Mouse (Mus musculus) ES-Bruce4 (cell line): ENCODE results near the gene Ccdc157.

ENCODE experiments used
- CTCF ChIP-seq: IDR thresholded peaks from one replicate; pipeline ENCODE4 v1.8.1; 2011; ENCODE audit warnings: low read depth, low read length
- POLR2A ChIP-seq: IDR thresholded peaks from one replicate; pipeline ENCODE4 v1.8.1; 2011; ENCODE audit warnings: low read length; ENCODE audit not compliant: insufficient read depth

DNA sequence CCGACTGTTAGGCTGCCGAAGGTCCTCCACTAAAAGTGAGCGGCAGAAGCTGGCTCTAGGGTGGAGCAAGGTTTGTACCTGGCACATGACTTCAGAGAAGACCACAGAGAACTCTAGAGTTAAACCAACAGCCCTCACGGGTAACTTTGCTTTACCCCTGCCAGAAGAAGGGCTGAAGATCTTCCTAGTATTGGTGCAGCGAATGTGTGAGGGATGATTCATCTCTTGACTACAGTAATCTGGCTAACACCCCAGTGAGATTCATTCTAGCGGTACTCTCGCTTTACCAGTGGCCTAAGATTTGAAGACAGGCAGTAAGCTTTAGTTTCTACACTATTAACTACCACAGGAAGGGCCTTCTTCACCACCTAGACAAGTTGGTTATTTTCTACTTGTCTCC is 45.9 kb upstream of the Ccdc157 start:
- TF ChIP-seq POLR2A (no peak), CTCF (no peak)
